Mouse (Mus musculus) embryonic facial prominence, embryonic 12.5 days (tissue): ENCODE results near the gene Itprid1. TPM values are rescaled to one million over a fixed set of nuclear protein-coding genes. Genes with fewer than 3 reads are reported as not detected.

ENCODE experiments used
- ATAC-seq: fragments of 200-750 bp; cut with Nextera tagmentation; 2 replicates; pipeline ENCODE4 v1.8.0; 2017; ENCODE audit not compliant: insufficient number of reproducible peaks, insufficient read depth, low FRiP score, low TSS enrichment
- H3K27ac ChIP-seq: fragments of 300-500 bp; sonication (generic); 2 replicates; pipeline ENCODE4 v1.5.1; 2016; ENCODE audit warnings: mild to moderate bottlenecking
- H3K27me3 ChIP-seq: fragments of 300-500 bp; sonication (generic); 2 replicates; pipeline ENCODE4 v1.6.1; 2016; ENCODE audit warnings: mild to moderate bottlenecking, moderate library complexity
- H3K36me3 ChIP-seq: fragments of 300-500 bp; sonication (generic); 2 replicates; pipeline ENCODE4 v1.6.1; 2016; ENCODE audit warnings: mild to moderate bottlenecking
- H3K4me1 ChIP-seq: fragments of 300-500 bp; sonication (generic); 2 replicates; pipeline ENCODE4 v1.6.1; 2016
- H3K4me2 ChIP-seq: fragments of 300-500 bp; sonication (generic); replicated peaks from 2 replicates; pipeline ENCODE4 v1.6.1; 2016; ENCODE audit warnings: mild to moderate bottlenecking, moderate library complexity
- H3K4me3 ChIP-seq: fragments of 300-500 bp; sonication (generic); 2 replicates; pipeline ENCODE4 v1.5.1; 2016; ENCODE audit warnings: mild to moderate bottlenecking
- H3K9ac ChIP-seq: fragments of 300-500 bp; sonication (generic); 2 replicates; pipeline ENCODE4 v1.6.1; 2016; ENCODE audit warnings: mild to moderate bottlenecking, moderate library complexity
- H3K9me3 ChIP-seq: fragments of 300-500 bp; sonication (generic); 2 replicates; pipeline ENCODE4 v1.6.1; 2016; ENCODE audit warnings: mild to moderate bottlenecking, moderate library complexity
- whole genome bisulfite sequencing: fragments of 180-500 bp; shearing (Covaris S2); methylation state at CpG from one replicate; pipeline ENCODE4 v1.1.7; 2016; 5-methylcytosine and 5-hydroxymethylcytosine counted together
- polyA plus RNA-seq: library from polyadenylated mRNA; unstranded; fragments of >200 nt; fragmentation: Nextera tagmentation; extraction: Ambion mirVana; gene quantifications from 2 replicates; pipeline ENCODE4 v1.2.1, GENCODE M21; 2016

Itprid1 gene
- 0.10 TPM in 1 of 2 replicates, not detected in the other for polyA plus RNA-seq

DNA sequence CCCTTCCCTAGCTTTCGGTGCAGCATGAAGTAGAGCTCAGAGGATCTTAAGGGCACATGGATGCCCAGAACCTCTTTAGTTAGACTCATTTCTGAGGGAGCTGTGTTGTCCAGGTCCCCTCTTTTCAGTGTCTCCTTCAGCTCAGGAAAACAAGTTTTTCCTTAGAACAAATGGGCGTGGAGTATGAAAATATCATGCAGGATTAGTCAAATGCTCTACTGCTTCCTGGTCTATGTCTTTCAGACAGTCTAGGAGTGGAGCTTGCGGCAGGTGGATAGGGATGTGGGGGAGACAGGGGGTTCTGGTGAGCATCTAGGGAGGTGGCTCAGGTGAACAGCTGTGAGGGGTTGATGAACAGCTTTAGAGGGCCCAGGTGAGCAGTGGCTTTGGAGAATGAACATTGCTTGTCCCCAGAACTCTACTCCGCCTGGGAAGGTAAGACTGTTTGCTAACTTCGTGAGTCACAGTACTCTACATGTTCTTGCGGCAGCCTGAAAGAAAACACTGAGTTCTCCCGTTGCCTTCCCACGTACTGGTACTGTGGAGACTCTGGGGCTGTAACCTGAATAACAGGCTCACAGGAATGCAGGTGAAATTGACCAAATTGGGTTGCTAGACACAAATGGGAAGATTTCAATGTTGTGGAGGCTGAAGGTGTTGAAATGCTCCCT is at the start of gene Itprid1:
TSS of gene Itprid1 (plus strand) at position 246 of the 671 bp plus-strand sequence.
- Histone ChIP-seq H3K36me3 (no peaks in the 10 kb centered on the region), H3K4me2 (no peak within 1 kb of the TSS), H3K4me1 (peaks cover 6% of the 10 kb centered on the region; the same call in 1 of the 2 replicates), H3K27ac (no peak within 1 kb of the TSS), H3K4me3 (no peak within 1 kb of the TSS), H3K27me3 (no peaks in the 10 kb centered on the region), H3K9me3 (no peaks in the 10 kb centered on the region), H3K9ac (no peak within 1 kb of the TSS)
- no peak for ATAC-seq
- WGBS, result 72% methylated on average over 8 of the region's 8 CpGs

DNA sequence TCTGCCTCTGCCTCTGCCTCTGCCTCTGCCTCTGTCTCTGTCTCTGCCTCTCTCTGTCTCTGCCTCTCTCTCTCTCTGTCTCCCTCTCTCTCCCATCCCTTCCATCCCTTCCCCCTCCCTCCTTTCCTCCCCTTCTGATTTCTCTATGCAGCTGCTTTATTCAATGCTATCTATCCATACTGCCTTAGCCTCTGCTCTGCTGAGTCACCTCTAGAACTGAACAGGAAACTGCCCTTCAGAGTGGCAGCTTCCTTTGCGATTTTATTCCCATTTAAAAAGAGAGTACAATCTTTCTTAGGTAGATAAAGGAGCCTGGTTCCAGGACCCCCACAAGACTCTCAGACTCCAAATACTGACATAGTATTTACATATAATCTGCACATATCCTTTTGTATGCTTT is 47.1 kb upstream of the Itprid1 start:
- no peak for ATAC-seq
- WGBS, result 65% methylated on average over 1 of the region's 1 CpGs
- Histone ChIP-seq H3K36me3 (no peaks in the 10 kb centered on the region), H3K9ac (no peak overlapping the region), H3K4me2 (no peak overlapping the region), H3K27me3 (no peaks in the 10 kb centered on the region), H3K4me1 (peaks cover 7% of the 10 kb centered on the region), H3K9me3 (no peaks in the 10 kb centered on the region), H3K27ac (no peak overlapping the region), H3K4me3 (no peak overlapping the region)

DNA sequence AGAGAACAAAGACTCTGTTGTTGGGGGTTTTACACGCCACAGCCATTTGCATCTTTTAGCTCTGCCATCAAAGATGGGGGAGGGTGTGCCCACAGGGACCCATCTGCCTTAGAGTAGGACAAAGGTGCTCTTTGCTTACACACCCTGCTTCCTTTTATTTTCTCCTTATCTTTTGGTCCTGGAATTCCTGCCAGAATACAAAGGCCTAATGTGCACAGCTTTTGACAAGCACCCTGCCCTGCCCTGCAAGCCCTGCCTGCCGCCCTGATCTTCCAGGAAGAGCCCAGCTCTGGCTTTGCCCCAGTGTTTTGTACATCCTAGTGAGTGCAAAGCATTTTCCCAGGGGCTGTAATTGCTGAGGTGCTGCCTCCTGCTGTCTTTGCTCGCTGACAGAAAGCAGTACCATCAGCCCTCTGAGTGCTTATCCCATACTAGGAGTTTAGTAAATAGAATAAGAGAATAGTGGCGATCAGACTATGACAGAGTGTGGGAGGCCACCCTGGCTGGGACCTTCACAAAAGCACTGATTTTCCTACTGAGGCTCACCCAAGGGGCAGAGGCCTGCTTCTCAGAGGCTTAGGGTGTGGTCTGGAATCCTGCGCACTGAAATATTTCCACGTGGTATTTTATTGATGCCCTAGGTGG is 44.7 kb upstream of the Itprid1 start:
- H3K9ac ChIP-seq, result no peak overlapping the region
- 12% methylated on average over 6 of the region's 6 CpGs for WGBS
- H3K36me3 ChIP-seq, result no peaks in the 10 kb centered on the region
- no peak overlapping the region for H3K4me2 ChIP-seq
- 0 out of 2 replicates have a peak, but pooled peaks have one; percentile 60 for ATAC-seq
- no peaks in the 10 kb centered on the region for H3K9me3 ChIP-seq
- peak overlapping the region; percentile 12; the same call in 1 of the 2 replicates for H3K27ac ChIP-seq
- H3K27me3 ChIP-seq, result no peaks in the 10 kb centered on the region
- no peak overlapping the region for H3K4me3 ChIP-seq
- peaks cover 7% of the 10 kb centered on the region for H3K4me1 ChIP-seq

DNA sequence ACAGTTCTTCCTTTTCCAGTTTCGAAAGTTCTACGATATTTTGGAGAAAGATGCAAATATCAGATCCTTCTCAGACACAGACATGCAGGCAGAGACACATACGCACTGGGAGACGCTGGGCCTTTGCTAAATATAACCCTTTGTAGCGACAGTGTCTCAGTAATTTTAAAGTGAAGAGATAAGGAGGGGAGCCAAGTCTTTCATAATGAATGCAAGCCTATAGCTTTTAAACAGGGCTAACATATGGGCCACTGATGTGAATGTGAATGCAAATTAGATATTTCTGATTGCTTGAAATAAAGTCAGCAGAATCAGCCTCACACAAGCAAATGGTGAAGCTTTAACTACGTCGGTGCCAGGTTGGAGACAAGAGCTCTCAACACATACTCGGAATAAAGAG is 44.2 kb upstream of the Itprid1 start:
- Histone ChIP-seq H3K9ac (no peak overlapping the region), H3K4me2 (no peak overlapping the region), H3K4me1 (peaks cover 7% of the 10 kb centered on the region), H3K27ac (no peak overlapping the region), H3K27me3 (no peaks in the 10 kb centered on the region), H3K4me3 (no peak overlapping the region), H3K36me3 (no peaks in the 10 kb centered on the region), H3K9me3 (no peaks in the 10 kb centered on the region)
- ATAC-seq, result no peak
- WGBS, result 48% methylated on average over 8 of the region's 8 CpGs

DNA sequence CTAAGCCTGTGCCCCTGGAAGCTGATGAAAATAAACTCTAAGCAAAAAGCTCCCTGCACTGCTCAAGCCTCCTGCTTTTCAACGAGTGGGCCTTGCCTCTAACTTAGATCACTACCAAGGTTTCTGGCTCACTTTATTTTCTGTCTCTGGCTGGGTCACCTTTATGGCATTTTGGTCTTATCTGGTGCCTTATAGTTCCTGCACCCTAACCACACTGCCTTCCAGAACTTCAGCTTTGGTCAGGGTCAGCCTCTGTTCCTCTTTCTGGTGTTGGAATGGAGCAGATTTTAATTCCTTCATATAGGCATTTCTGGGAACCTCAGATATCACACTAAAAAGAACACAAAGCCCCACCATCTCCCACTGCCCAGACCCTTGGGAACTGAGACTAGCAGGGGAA is 34.0 kb upstream of the Itprid1 start:
- Histone ChIP-seq H3K27me3 (no peaks in the 10 kb centered on the region), H3K27ac (no peak overlapping the region), H3K9ac (no peak overlapping the region), H3K4me1 (peaks cover 3% of the 10 kb centered on the region; the same call in 1 of the 2 replicates), H3K36me3 (no peaks in the 10 kb centered on the region), H3K4me3 (no peak overlapping the region), H3K4me2 (no peak overlapping the region), H3K9me3 (no peaks in the 10 kb centered on the region)
- WGBS, result 73% methylated on average over 1 of the region's 1 CpGs
- ATAC-seq, result no peak

DNA sequence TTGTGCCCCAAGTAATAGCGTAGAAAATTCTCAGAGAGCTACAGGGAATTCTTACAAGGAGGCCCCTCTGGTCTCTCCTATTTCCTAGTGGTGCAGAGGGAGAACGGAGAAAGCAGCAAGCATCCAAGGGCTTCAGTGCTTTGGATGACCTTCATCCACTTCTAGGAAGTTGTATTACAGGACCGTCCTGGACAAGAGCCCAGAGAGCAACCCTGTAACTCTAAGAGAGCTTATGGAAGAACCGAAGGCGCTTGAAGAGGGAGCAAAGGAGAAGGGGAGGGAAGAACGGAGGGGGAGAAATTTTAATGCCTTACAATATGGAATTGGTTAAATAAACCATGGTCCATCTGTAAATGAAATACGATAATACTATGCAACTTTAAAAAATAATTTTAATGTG is 33.3 kb upstream of the Itprid1 start:
- Histone ChIP-seq H3K36me3 (no peaks in the 10 kb centered on the region), H3K27me3 (no peaks in the 10 kb centered on the region), H3K9me3 (no peaks in the 10 kb centered on the region), H3K4me3 (no peak overlapping the region), H3K9ac (no peak overlapping the region), H3K27ac (no peak overlapping the region), H3K4me2 (no peak overlapping the region), H3K4me1 (peaks cover 3% of the 10 kb centered on the region; the same call in 1 of the 2 replicates)
- no peak for ATAC-seq
- WGBS, result 64% methylated on average over 7 of the region's 7 CpGs

DNA sequence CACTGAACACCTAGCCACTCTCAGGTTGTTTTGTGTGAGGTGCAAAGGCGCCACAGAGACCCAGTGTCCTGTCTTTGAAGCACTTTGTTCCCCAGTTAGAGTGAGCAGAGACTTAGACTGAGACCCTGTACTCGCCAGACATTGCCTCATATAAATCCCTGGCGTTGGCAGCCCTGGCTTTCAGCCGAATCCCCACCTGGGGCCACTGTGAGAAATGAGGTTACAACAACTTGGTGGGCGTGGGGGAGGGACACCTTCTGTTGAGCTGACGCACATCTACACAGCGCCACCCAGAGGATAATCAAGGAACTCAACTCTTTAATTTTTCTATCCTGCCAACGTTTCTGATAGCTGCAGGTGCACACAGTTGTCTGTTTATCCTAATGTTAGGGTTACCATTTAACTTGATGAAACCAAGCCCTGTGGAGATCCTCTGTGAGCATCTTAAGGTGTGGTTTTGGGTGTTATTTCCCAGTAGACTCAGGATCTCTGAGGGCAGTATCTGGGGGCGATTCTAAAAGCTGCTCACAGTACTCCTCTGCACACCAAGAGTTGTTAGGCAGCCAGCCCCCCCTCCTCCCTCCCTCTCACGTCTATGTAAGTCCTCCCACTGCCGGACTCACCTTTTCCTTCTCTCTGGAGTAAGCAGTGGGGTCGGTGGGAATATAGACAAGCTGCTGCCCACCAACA is 32.6 kb upstream of the Itprid1 start:
- WGBS, result 32% methylated on average over 12 of the region's 12 CpGs
- Histone ChIP-seq H3K27ac (no peak overlapping the region), H3K4me2 (no peak overlapping the region), H3K9ac (no peak overlapping the region), H3K27me3 (no peaks in the 10 kb centered on the region), H3K4me1 (peaks cover 3% of the 10 kb centered on the region; the same call in 1 of the 2 replicates), H3K4me3 (no peak overlapping the region), H3K9me3 (no peaks in the 10 kb centered on the region), H3K36me3 (no peaks in the 10 kb centered on the region)
- ATAC-seq, result no peak

DNA sequence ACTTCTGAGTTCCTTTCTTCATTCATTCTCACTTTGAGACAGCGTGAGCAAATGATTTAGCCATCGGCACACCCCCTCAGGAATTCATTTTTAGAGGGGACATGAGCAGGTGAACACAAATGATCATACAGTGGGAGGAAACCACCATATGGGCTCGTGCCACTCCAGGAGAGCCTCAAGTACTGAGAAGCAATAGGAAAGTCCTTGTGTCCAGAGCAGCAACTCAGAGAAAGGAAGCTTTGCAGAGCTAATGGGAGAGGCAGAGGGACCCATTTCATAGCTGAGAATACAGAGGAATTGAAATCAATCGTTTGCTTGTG is 32.1 kb upstream of the Itprid1 start:
- no peak overlapping the region for H3K4me2 ChIP-seq
- H3K9me3 ChIP-seq, result no peaks in the 10 kb centered on the region
- ATAC-seq, result no peak
- no peak overlapping the region for H3K4me3 ChIP-seq
- H3K4me1 ChIP-seq, result peaks cover 3% of the 10 kb centered on the region; the same call in 1 of the 2 replicates
- no peaks in the 10 kb centered on the region for H3K36me3 ChIP-seq
- no peak overlapping the region for H3K27ac ChIP-seq
- 88% methylated on average over 4 of the region's 4 CpGs for WGBS
- no peaks in the 10 kb centered on the region for H3K27me3 ChIP-seq
- H3K9ac ChIP-seq, result no peak overlapping the region

DNA sequence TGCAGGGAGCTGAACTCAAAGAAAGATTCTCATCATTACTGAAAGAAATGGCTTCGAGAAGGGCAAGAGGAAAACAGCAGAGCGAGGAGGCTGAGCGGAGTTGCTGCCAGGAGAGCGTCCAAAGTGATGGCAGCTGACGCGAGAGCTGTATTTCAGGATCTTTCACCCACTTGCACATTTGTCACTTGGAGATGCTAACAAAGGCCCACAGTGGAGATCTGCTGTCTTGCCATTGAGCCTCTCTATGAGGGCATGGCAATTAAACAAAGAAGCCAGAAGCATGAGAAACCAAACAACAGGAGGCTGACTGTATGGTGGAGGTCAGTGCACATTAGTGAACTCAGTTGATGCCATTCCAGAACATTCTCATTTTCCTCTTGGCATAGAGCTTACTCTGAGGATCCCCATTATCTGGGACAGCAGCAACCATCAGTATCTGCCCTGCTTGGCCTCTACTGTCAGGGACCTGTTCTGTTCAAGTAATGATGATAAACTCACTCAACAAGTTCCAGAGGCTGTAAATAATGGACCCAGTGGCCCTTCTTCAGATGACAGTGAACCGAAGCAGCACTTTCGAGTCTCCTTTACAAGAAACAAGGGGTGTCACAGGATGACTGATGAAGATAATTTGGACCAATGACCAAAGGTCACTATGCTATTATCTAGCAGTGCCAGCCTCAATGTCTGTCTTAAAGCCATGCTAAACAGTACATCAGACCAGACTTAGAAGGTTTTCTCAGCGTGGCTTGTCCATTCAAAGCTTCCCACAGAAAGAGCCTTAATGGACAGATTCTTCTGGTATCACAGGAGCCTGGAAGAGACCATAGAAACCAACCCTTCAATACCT is 31.2 kb upstream of the Itprid1 start:
- Histone ChIP-seq H3K4me1 (peaks cover 3% of the 10 kb centered on the region; the same call in 1 of the 2 replicates), H3K4me3 (no peak overlapping the region), H3K27ac (no peak overlapping the region), H3K9ac (no peak overlapping the region), H3K27me3 (no peaks in the 10 kb centered on the region), H3K36me3 (no peaks in the 10 kb centered on the region), H3K9me3 (no peaks in the 10 kb centered on the region), H3K4me2 (no peak overlapping the region)
- WGBS, result 82% methylated on average over 9 of the region's 9 CpGs
- no peak for ATAC-seq

DNA sequence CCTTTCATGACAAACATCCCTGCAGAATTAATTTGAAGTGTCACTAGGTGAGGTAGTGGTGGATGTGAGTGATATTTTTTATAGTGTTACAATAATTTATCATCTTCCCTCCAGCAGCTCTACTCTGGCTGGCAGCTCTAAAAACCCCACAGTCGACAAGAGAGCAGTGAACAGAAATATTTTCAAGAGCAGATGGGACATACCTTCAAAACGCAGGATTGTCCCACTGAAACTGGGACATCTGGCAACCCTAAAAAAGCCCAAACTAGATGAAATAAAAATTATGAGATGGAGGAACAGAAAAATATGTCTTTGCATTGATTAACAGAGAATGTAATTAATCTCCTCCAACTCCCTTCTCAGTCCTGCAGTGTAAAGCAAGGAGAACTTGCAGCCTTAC is 30.2 kb upstream of the Itprid1 start:
- no peaks in the 10 kb centered on the region for H3K9me3 ChIP-seq
- ATAC-seq, result no peak
- H3K4me1 ChIP-seq, result peaks cover 3% of the 10 kb centered on the region; the same call in 1 of the 2 replicates
- no peak overlapping the region for H3K4me3 ChIP-seq
- no peak overlapping the region for H3K9ac ChIP-seq
- H3K4me2 ChIP-seq, result no peak overlapping the region
- WGBS, result 81% methylated on average over 2 of the region's 2 CpGs
- H3K27me3 ChIP-seq, result no peaks in the 10 kb centered on the region
- H3K36me3 ChIP-seq, result no peaks in the 10 kb centered on the region
- no peak overlapping the region for H3K27ac ChIP-seq

DNA sequence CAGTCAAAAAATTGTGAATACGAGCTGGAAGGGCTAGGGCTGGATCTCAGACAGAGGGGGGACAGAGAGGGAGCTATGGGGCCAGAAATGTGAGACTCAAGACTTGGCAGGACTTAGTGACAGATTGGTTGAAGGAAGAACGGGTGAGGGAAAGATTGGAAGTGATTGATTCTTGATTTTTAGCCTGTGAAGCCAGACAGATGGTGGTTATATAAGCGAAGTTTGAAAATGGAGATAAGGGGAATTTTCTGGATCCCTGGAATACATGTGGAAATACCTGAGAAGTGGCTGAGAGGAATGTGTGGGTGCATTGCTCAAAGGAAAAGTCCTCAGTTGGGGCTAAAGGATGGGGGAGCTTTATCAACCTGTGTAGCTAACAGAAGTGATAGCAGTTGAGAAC is 28.0 kb upstream of the Itprid1 start:
- H3K27ac ChIP-seq, result no peak overlapping the region
- H3K4me2 ChIP-seq, result no peak overlapping the region
- peaks cover 3% of the 10 kb centered on the region; the same call in 1 of the 2 replicates for H3K4me1 ChIP-seq
- no peak for ATAC-seq
- 74% methylated on average over 3 of the region's 3 CpGs for WGBS
- H3K4me3 ChIP-seq, result no peak overlapping the region
- no peaks in the 10 kb centered on the region for H3K27me3 ChIP-seq
- no peak overlapping the region for H3K9ac ChIP-seq
- H3K9me3 ChIP-seq, result no peaks in the 10 kb centered on the region
- H3K36me3 ChIP-seq, result no peaks in the 10 kb centered on the region
